Mouse (Mus musculus) adrenal gland, postnatal 25 days (tissue): ENCODE results near the gene Alx3. TPM values are rescaled to one million over a fixed set of nuclear protein-coding genes. Genes with fewer than 3 reads are reported as not detected.
"Not testable (repeated sequence)": the region's sequence is repeated elsewhere in the genome, so short reads cannot be mapped to it uniquely, and the experiment has no call there.

Experiments used
- DNase-seq: peaks from one replicate; pipeline ENCODE4 v3.0.0; 2021; ENCODE audit warnings: mixed read lengths
- total RNA-seq: library from RNA; stranded (reverse); gene quantifications from 2 replicates; pipeline ENCODE4 v1.2.3, GENCODE M21; 2021

The Alx3 gene
- total RNA-seq, 1 experiment from 2014 or later: not detected

GRCm38 (mm10) chr3:107625536-107625935, 30.7 kb downstream of the Alx3 start:
- no peak for DNase-seq

GRCm38 (mm10) chr3:107626751-107627150, 31.9 kb downstream of the Alx3 start:
- no peak for DNase-seq

GRCm38 (mm10) chr3:107627641-107628040, 32.8 kb downstream of the Alx3 start:
- DNase-seq: no peak

- DNase-seq: no peak
Measured at GRCm38 (mm10) chr3:107628551-107628950, 33.7 kb downstream of the Alx3 start.

GRCm38 (mm10) chr3:107629411-107629810, 34.6 kb downstream of the Alx3 start:
- no peak for DNase-seq

GRCm38 (mm10) chr3:107630682-107631522, 36.1 kb downstream of the Alx3 start, which contains the start of gene Gm10961:
Gene Gm10961, plus strand, starts transcription at chr3:107631322.
- DNase-seq: peak; percentile 55

GRCm38 (mm10) chr3:107631523-107631958, 36.7 kb downstream of the Alx3 start, which contains the start of gene Strip1:
Gene Strip1, minus strand, starts transcription at chr3:107631694.
- peak; percentile 89 for DNase-seq

GRCm38 (mm10) chr3:107632786-107633185, 38.0 kb downstream of the Alx3 start:
- no peak for DNase-seq

- DNase-seq: no peak
Measured at GRCm38 (mm10) chr3:107633906-107634305, 39.1 kb downstream of the Alx3 start.

- DNase-seq: no peak
Measured at GRCm38 (mm10) chr3:107635836-107636235, 41.0 kb downstream of the Alx3 start.

GRCm38 (mm10) chr3:107636236-107636635, 41.4 kb downstream of the Alx3 start:
- DNase-seq: no peak

GRCm38 (mm10) chr3:107637606-107638172, 42.9 kb downstream of the Alx3 start:
- DNase-seq: no peak

- no peak for DNase-seq
Measured at GRCm38 (mm10) chr3:107646947-107647346, 52.1 kb downstream of the Alx3 start.

GRCm38 (mm10) chr3:107650276-107650675, 55.4 kb downstream of the Alx3 start:
- DNase-seq: not testable (repeated sequence)

GRCm38 (mm10) chr3:107652968-107653367, 58.1 kb downstream of the Alx3 start:
- DNase-seq: no peak

- no peak for DNase-seq
Measured at GRCm38 (mm10) chr3:107654861-107655260, 60.0 kb downstream of the Alx3 start.

Other genes starting within 250 kb of the Alx3 start
- gene Kcnc4, start 135.5 kb upstream of the Alx3 start, total RNA-seq: 7.6 and 8.3 TPM in 2 replicates
- 2.1 and 2.7 TPM in 2 replicates for gene Slc6a17, start 77.0 kb upstream of the Alx3 start, total RNA-seq
- not detected in 2 replicates for gene Ubl4b, start 40.0 kb upstream of the Alx3 start, total RNA-seq
- gene Gm10961, start 36.3 kb downstream of the Alx3 start, total RNA-seq: not detected in 2 replicates
- gene Strip1, start 36.7 kb downstream of the Alx3 start, total RNA-seq: 33.3 and 38.3 TPM in 2 replicates
- 211 and 235 TPM in 2 replicates for gene Ahcyl1, start 101.5 kb downstream of the Alx3 start, total RNA-seq
- 14.7 and 15.1 TPM in 2 replicates for gene Csf1, start 165.4 kb downstream of the Alx3 start, total RNA-seq